Mouse (Mus musculus): ENCODE data around the gene Slc29a4. TPM values are rescaled to one million over a fixed set of nuclear protein-coding genes. Genes with fewer than 3 reads are reported as not detected.

Gene Slc29a4
- polyA plus RNA-seq (2014; fragmentation: Nextera tagmentation; extraction: Ambion mirVana), result 78.0 and 82.6 TPM in 2 replicates

DNA sequence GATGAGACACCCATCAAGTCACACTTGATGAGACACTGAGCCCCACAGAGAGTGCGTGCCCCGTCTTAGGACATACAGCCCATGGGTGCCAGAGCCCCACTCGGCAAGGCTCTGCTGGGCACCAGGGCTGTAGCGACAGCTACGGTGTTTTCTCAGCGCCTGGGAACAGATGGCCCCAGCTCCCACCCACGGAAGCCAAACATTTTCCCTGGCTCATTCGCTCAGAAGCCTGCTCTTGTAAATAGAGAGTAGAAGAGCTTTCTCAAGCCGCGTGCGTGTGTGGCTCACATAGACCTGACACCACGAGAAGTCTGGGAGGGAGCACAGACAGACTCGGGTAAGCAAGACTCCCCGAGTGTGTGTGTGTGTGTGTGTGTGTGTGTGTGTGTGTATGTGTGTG, at the start of gene Slc29a4:
Gene Slc29a4, plus strand, starts transcription at position 265 of the 400 bp plus-strand sequence.
- Histone ChIP-seq H3K9ac (replicated peaks; ENCODE audit: low read length) (no peak within 1 kb of the TSS), H3K4me1 (ENCODE audit: control insufficient read depth, insufficient read depth, low read length) (peaks cover 23% of the 10 kb centered on the region), H3K27ac (replicated peaks; ENCODE audit: low read depth, low read length) (peak within 1 kb of the TSS; percentile 63; the same call in 1 of the 2 replicates), H3K4me2 (ENCODE audit: low read length) (no peak within 1 kb of the TSS), H3K4me3 (replicated peaks; ENCODE audit: low read depth, low read length) (no peak within 1 kb of the TSS), H3K36me3 (ENCODE audit: control insufficient read depth, insufficient read depth, low read length) (no peaks in the 10 kb centered on the region), H3K27me3 (ENCODE audit: control insufficient read depth, insufficient read depth, low read length) (no peaks in the 10 kb centered on the region), H3K9me3 (ENCODE audit: control insufficient read depth, low read length) (no peaks in the 10 kb centered on the region)
- DNase-seq, result peak; percentile 37
- 66% methylated on average over 14 of the region's 14 CpGs for WGBS
- no peak for ATAC-seq (ENCODE audit: low FRiP score, low TSS enrichment)

DNA sequence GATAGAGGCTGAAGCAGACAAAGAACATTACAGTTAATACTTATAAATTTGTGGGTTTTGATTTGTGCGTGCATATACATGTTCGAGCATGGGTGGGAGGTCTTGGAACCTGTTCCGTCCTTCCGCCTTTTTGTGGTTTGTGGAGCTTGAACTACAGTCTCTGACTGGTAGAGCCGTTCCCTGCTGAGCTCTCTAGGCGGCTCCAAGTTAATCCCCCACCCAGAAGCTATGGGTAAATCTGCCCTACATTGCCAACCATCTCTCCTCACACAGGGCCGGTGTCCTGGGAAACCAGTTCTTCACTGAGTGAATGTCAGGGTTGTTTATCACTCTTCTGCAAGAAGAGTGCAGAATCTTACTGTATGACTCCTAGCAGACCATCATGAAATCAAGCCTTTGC, 44.1 kb upstream of the Slc29a4 start:
- H3K4me3 ChIP-seq (replicated peaks; ENCODE audit: low read depth, low read length), result no peak overlapping the region
- H3K27me3 ChIP-seq (ENCODE audit: control insufficient read depth, insufficient read depth, low read length), result no peaks in the 10 kb centered on the region
- ATAC-seq (ENCODE audit: low FRiP score, low TSS enrichment) (no peak), DNase-seq (no peak)
- no peak overlapping the region for H3K27ac ChIP-seq (replicated peaks; ENCODE audit: low read depth, low read length)
- WGBS, result 63% methylated on average over 7 of the region's 7 CpGs
- H3K36me3 ChIP-seq (ENCODE audit: control insufficient read depth, insufficient read depth, low read length), result no peaks in the 10 kb centered on the region; the same call in 1 of the 2 replicates
- peaks cover 18% of the 10 kb centered on the region for H3K4me1 ChIP-seq (ENCODE audit: control insufficient read depth, insufficient read depth, low read length)
- no peaks in the 10 kb centered on the region for H3K9me3 ChIP-seq (ENCODE audit: control insufficient read depth, low read length)
- H3K9ac ChIP-seq (replicated peaks; ENCODE audit: low read length), result no peak overlapping the region
- H3K4me2 ChIP-seq (ENCODE audit: low read length), result no peak overlapping the region

DNA sequence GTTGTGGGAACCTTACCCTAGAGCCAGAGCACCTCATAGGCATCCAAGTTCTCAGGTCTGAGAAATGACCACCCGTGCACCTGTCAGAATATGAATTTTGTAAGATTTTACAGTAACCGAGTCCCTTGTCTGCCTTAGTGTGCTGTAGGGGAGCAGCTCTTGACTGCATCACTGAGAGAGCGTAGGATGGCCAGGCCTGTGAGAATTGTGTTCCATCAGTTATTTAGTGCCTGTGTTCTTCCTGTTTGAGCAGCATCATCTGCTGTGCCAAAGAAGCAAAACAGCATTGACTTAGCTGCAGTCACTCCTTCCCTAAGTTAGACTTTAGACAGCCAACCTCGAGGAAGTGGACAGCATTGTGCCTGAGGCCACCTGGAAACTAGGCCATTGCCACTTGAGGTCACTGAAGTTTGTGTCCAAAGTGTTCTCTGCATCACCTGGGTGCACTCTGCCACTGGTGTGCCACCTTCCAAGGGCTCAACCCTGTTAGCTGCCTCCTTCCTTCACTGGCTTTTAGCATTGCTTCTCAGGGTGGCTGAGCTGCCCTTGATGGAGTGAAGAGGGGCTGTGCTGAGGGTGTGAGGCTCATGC, 42.8 kb upstream of the Slc29a4 start:
- no peak overlapping the region for H3K4me3 ChIP-seq (replicated peaks; ENCODE audit: low read depth, low read length)
- H3K9ac ChIP-seq (replicated peaks; ENCODE audit: low read length), result no peak overlapping the region
- H3K4me1 ChIP-seq (ENCODE audit: control insufficient read depth, insufficient read depth, low read length), result peaks cover 18% of the 10 kb centered on the region
- peak overlapping the region; percentile 41 for H3K27ac ChIP-seq (replicated peaks; ENCODE audit: low read depth, low read length)
- no peaks in the 10 kb centered on the region for H3K9me3 ChIP-seq (ENCODE audit: control insufficient read depth, low read length)
- H3K27me3 ChIP-seq (ENCODE audit: control insufficient read depth, insufficient read depth, low read length), result no peaks in the 10 kb centered on the region
- 0 out of 2 replicates have a peak, but pooled peaks cover 2% of the 10 kb centered on the region for H3K36me3 ChIP-seq (ENCODE audit: control insufficient read depth, insufficient read depth, low read length)
- ATAC-seq (ENCODE audit: low FRiP score, low TSS enrichment), result no peak
- 92% methylated on average over 4 of the region's 4 CpGs for WGBS
- H3K4me2 ChIP-seq (ENCODE audit: low read length), result no peak overlapping the region
- no peak for DNase-seq

DNA sequence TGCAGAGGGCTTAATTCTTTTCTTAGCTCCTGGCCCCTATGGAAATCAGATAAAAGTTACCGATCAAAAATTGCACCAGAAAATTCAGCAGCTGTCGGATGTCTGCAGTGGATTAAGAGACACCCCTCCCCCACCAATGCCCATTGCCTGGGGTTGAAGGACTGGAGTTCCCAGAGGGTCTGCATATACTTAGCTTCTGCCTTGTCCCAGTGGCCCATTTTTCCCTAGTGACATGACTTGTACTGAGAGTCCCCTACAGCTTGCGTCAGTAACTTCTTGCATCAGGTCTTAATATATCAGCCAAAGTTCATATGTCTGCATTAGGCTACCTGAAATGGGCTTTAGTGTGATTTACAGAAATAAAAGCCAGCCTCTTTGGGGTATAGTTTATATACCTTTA, 41.9 kb upstream of the Slc29a4 start:
- H3K27ac ChIP-seq (replicated peaks; ENCODE audit: low read depth, low read length), result peak overlapping the region; percentile 41
- no peaks in the 10 kb centered on the region for H3K27me3 ChIP-seq (ENCODE audit: control insufficient read depth, insufficient read depth, low read length)
- H3K4me3 ChIP-seq (replicated peaks; ENCODE audit: low read depth, low read length), result no peak overlapping the region
- no peak overlapping the region for H3K9ac ChIP-seq (replicated peaks; ENCODE audit: low read length)
- no peaks in the 10 kb centered on the region for H3K9me3 ChIP-seq (ENCODE audit: control insufficient read depth, low read length)
- 13% methylated on average over 3 of the region's 3 CpGs for WGBS
- H3K36me3 ChIP-seq (ENCODE audit: control insufficient read depth, insufficient read depth, low read length), result peaks cover 8% of the 10 kb centered on the region; the same call in 1 of the 2 replicates
- peaks cover 18% of the 10 kb centered on the region for H3K4me1 ChIP-seq (ENCODE audit: control insufficient read depth, insufficient read depth, low read length)
- H3K4me2 ChIP-seq (ENCODE audit: low read length), result no peak overlapping the region
- ATAC-seq (ENCODE audit: low FRiP score, low TSS enrichment) (no peak), DNase-seq (peak; percentile 45)

DNA sequence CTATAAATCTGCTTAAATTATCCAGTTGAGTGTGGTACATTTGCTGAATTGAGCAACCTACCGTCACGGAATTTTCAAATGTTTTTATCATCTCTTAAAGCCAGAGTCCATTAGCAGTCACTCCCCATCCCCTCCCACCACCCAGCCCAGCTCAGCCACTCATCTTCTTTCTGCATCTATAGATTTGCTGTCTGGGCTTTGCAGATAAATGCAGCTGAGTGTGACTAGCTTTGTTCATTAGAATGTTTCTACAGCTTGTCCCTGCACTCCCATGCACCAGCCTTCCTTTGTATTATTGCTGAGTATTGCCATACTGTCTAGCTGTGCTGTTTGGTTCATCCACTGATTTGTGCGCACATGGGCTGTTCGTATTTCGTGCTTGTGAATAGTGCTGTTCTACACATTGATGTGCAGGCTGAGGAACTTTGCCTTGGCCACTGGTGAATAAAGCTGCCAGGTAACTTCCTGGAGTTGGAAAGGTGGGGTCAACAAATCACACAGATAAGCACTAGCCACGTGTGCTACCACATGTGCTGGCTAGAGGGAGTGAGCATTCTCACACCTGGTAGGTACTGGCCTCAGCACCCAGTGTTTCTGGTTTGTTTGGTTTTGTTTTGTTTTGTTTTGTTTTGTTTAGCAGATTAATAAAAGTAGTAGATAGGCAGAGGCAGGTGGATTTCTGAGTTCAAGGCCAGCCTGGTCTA, 41.4 kb upstream of the Slc29a4 start:
- no peak overlapping the region for H3K4me2 ChIP-seq (ENCODE audit: low read length)
- H3K9ac ChIP-seq (replicated peaks; ENCODE audit: low read length), result no peak overlapping the region
- H3K4me1 ChIP-seq (ENCODE audit: control insufficient read depth, insufficient read depth, low read length), result peaks cover 18% of the 10 kb centered on the region
- 66% methylated on average over 6 of the region's 6 CpGs for WGBS
- H3K27me3 ChIP-seq (ENCODE audit: control insufficient read depth, insufficient read depth, low read length), result no peaks in the 10 kb centered on the region
- DNase-seq, result peak; percentile 16
- H3K4me3 ChIP-seq (replicated peaks; ENCODE audit: low read depth, low read length), result no peak overlapping the region
- peaks cover 12% of the 10 kb centered on the region for H3K36me3 ChIP-seq (ENCODE audit: control insufficient read depth, insufficient read depth, low read length)
- H3K9me3 ChIP-seq (ENCODE audit: control insufficient read depth, low read length), result no peaks in the 10 kb centered on the region
- peak overlapping the region; percentile 3; the same call in 1 of the 2 replicates for H3K27ac ChIP-seq (replicated peaks; ENCODE audit: low read depth, low read length)
- ATAC-seq (ENCODE audit: low FRiP score, low TSS enrichment), result no peak

DNA sequence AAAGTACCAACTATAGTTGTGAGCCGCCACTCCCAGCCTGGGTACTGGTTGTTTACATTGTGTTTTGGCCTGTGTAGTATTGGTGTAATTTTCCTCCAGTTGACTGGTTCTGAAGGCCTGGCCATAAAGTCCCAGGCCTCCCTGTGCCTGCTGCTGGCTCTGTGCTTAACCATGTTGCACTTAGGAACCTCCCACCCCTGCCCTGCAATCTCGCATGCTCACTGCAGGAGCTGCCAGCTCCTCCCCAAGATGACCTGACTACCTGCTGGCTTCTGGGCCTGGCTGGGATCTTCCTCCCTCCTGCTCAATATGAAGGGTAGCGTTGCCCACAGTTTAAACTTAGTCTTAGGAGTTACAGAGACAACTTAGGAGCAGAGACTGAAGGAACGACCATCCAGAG, 40.0 kb upstream of the Slc29a4 start:
- Histone ChIP-seq H3K36me3 (ENCODE audit: control insufficient read depth, insufficient read depth, low read length) (peaks cover 25% of the 10 kb centered on the region), H3K4me2 (ENCODE audit: low read length) (no peak overlapping the region), H3K27me3 (ENCODE audit: control insufficient read depth, insufficient read depth, low read length) (no peaks in the 10 kb centered on the region), H3K9ac (replicated peaks; ENCODE audit: low read length) (no peak overlapping the region), H3K27ac (replicated peaks; ENCODE audit: low read depth, low read length) (no peak overlapping the region), H3K9me3 (ENCODE audit: control insufficient read depth, low read length) (no peaks in the 10 kb centered on the region), H3K4me1 (ENCODE audit: control insufficient read depth, insufficient read depth, low read length) (peaks cover 18% of the 10 kb centered on the region), H3K4me3 (replicated peaks; ENCODE audit: low read depth, low read length) (no peak overlapping the region)
- no peak for DNase-seq
- 76% methylated on average over 4 of the region's 4 CpGs for WGBS
- ATAC-seq (ENCODE audit: low FRiP score, low TSS enrichment), result no peak

DNA sequence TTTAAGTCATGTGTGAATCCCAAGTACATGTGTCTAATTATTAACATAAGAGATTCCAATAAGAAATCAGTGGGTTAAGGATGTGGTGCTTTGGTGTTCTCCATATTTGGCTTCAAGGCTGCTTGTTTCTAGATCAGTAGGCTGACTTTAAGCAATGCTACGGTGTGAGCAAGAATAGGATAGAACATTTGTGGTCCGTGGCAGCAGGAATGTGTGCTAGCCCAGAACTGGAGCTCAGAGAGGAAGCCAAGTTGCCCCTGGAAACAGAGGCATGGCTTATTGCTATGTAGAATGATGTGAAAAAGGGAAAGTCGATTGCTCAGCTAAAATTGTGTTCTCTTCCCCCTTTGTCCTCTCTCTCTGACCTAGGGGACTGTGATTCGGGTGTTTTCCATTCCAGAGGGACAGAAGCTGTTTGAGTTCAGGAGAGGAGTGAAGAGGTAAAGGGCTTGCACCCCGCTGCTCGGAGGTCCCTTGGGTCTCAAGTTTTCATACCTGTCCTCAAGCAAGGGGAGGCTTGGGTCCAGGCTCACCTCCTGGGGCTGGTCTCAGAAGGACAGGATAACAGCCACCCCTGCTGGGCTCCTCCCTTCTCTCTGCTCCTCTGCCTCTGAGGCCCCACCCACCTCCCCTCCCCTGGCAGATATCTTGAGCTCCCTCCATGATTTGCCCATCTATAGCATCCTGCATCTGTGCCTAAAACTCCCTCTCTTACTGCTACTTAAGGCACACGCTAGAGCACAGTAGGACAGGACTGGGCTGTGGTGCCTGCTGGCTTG, 31.5 kb upstream of the Slc29a4 start:
- ATAC-seq (ENCODE audit: low FRiP score, low TSS enrichment) (no peak), DNase-seq (no peak)
- Histone ChIP-seq H3K4me2 (ENCODE audit: low read length) (no peak overlapping the region), H3K4me1 (ENCODE audit: control insufficient read depth, insufficient read depth, low read length) (no peaks in the 10 kb centered on the region), H3K27me3 (ENCODE audit: control insufficient read depth, insufficient read depth, low read length) (no peaks in the 10 kb centered on the region), H3K36me3 (ENCODE audit: control insufficient read depth, insufficient read depth, low read length) (peaks cover 98% of the 10 kb centered on the region), H3K9ac (replicated peaks; ENCODE audit: low read length) (no peak overlapping the region), H3K4me3 (replicated peaks; ENCODE audit: low read depth, low read length) (no peak overlapping the region), H3K9me3 (ENCODE audit: control insufficient read depth, low read length) (no peaks in the 10 kb centered on the region), H3K27ac (replicated peaks; ENCODE audit: low read depth, low read length) (no peak overlapping the region)
- 87% methylated on average over 7 of the region's 7 CpGs for WGBS

DNA sequence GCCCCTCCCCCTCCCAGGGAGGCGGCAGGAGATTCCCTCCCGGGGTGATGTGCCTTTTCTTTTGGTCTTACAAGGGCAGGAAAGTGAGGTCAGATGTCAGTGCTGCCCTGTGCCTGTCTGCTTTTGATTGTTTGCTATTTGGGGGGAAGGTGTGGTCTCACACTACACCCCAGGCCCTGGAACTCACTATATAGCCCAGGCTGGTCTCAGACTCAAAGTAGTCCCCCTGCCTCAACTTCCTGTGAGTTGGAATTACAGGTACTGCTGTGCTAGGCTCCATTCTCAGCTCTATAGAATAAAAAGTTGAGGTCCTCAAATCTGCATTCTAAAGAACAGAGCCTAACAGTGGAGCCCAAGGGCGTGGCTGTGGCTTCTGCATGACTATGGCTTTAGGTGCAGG, 24.4 kb upstream of the Slc29a4 start:
- Histone ChIP-seq H3K27ac (replicated peaks; ENCODE audit: low read depth, low read length) (no peak overlapping the region), H3K4me1 (ENCODE audit: control insufficient read depth, insufficient read depth, low read length) (no peaks in the 10 kb centered on the region), H3K9ac (replicated peaks; ENCODE audit: low read length) (no peak overlapping the region), H3K9me3 (ENCODE audit: control insufficient read depth, low read length) (no peaks in the 10 kb centered on the region), H3K27me3 (ENCODE audit: control insufficient read depth, insufficient read depth, low read length) (no peaks in the 10 kb centered on the region), H3K4me2 (ENCODE audit: low read length) (no peak overlapping the region), H3K4me3 (replicated peaks; ENCODE audit: low read depth, low read length) (no peak overlapping the region), H3K36me3 (ENCODE audit: control insufficient read depth, insufficient read depth, low read length) (peaks cover 64% of the 10 kb centered on the region)
- ATAC-seq (ENCODE audit: low FRiP score, low TSS enrichment), result no peak
- WGBS, result 31% methylated on average over 3 of the region's 3 CpGs
- DNase-seq, result no peak
